12 mouse cellular contexts compared by ENCODE assay signal in the genomic region with DNA sequence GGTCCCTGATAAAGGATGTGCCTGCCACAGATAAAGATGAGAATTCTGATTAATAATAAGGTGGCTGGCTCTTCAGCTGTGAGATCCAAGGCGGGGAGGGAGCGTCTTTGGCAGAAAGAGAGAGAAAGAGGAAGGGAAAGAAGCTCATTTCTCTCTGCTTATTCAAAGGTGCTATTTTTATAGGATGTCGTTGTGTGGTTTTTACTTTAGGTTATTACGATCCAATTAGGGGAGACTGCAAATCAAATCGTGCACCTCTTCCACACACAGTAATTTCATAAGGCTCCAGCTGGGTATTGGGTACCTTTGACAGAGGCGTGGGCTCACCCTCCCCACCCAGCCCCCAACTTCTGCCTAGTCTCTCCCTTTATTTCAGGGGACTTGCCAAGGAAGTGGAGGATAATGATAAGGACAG. TPM values are rescaled to one million over a fixed set of nuclear protein-coding genes. Genes with fewer than 3 reads are reported as not detected.
A peak's percentile ranks its signal among the peaks of the same experiment; 100 is the strongest.
DNase-seq lines count a peak whose midpoint lies in the region; ATAC-seq and TF ChIP-seq lines count a peak whose summit lies in the region.
"Had no signal": no experiment of that assay in that cellular context is flagged by ENCODE, and none has a peak within 500 bp of the region (broad histone marks: within the 10 kb centered on the region; RNA-seq: fewer than 3 reads in every experiment).

No protein-coding gene starts in this region.

- no peaks in the 10 kb centered on the region for H3K9me3 ChIP-seq in embryonic facial prominence, embryonic 11.5 days (replicated peaks; ENCODE audit: control insufficient read depth, low read length)
- no peaks in the 10 kb centered on the region for H3K9me3 ChIP-seq in hindbrain, embryonic 16.5 days (ENCODE audit: control insufficient read depth, low read length)
- no peaks in the 10 kb centered on the region for H3K9me3 ChIP-seq in neural tube, embryonic 12.5 days

- ATAC-seq in embryonic facial prominence, embryonic 11.5 days (replicated peaks; ENCODE audit: insufficient number of reproducible peaks, low FRiP score, low TSS enrichment, low read depth) = no peak
- peak; percentile 82 for ATAC-seq in hindbrain, embryonic 16.5 days
- peak; percentile 51 for ATAC-seq in neural tube, embryonic 12.5 days (ENCODE audit: low FRiP score, low read depth)
- ATAC-seq in megakaryocyte-erythroid progenitor cell, adult 5-6 weeks (replicated peaks; ENCODE audit: low FRiP score, low TSS enrichment, poor library complexity, severe bottlenecking) = no peak
- ATAC-seq: liver, postnatal 0 days had no signal

- no peak overlapping the region for H3K9ac ChIP-seq in embryonic facial prominence, embryonic 11.5 days (replicated peaks; ENCODE audit: low read length)
- H3K9ac ChIP-seq in hindbrain, embryonic 16.5 days (ENCODE audit: low read depth, low read length) = peak overlapping the region; percentile 91
- H3K9ac ChIP-seq in neural tube, embryonic 12.5 days = peak overlapping the region; percentile 72; the same call in 1 of the 2 replicates
- H3K9ac ChIP-seq: liver, postnatal 0 days had no signal

- no peaks in the 10 kb centered on the region for H3K4me1 ChIP-seq in embryonic facial prominence, embryonic 11.5 days (ENCODE audit: control insufficient read depth, insufficient read depth, low read length)
- 0 out of 2 replicates have a peak, but pooled peaks cover 4% of the 10 kb centered on the region for H3K4me1 ChIP-seq in hindbrain, embryonic 16.5 days (ENCODE audit: control insufficient read depth, insufficient read depth, low read depth, low read length)
- H3K4me1 ChIP-seq in neural tube, embryonic 12.5 days = peaks cover 10% of the 10 kb centered on the region

- no peak for TF ChIP-seq CTCF in layer of hippocampus, adult 2 months (conservative IDR thresholded peaks at IDR 0.05)

- H3K27me3 ChIP-seq in embryonic facial prominence, embryonic 11.5 days (ENCODE audit: control insufficient read depth, insufficient read depth, low read length) = no peaks in the 10 kb centered on the region
- H3K27me3 ChIP-seq in hindbrain, embryonic 16.5 days (replicated peaks; ENCODE audit: control insufficient read depth, insufficient read depth, low read length) = no peaks in the 10 kb centered on the region
- H3K27me3 ChIP-seq in neural tube, embryonic 12.5 days (replicated peaks) = no peaks in the 10 kb centered on the region

- DNase-seq in layer of hippocampus, adult 2 months (ENCODE audit: low spot score in 2 of 2) = no peak
- DNase-seq in layer of hippocampus, adult 11-12 months (ENCODE audit: low spot score) = no peak
- DNase-seq in embryonic facial prominence, embryonic 11.5 days (ENCODE audit: low spot score) = peak; percentile 1
- DNase-seq in adrenal gland, adult 18-20 months (ENCODE audit: low spot score in 2 of 2) = no peak
- DNase-seq in yolk sac, embryonic 10.5 days (ENCODE audit: low spot score) = no peak
- DNase-seq: liver, postnatal 0 days had no signal

- H3K4me3 ChIP-seq in layer of hippocampus, adult 2 months = peak overlapping the region; percentile 82
- no peak overlapping the region for H3K4me3 ChIP-seq in embryonic facial prominence, embryonic 11.5 days (ENCODE audit: low read depth, low read length)
- peak overlapping the region; percentile 71 for H3K4me3 ChIP-seq in hindbrain, embryonic 16.5 days (ENCODE audit: low read length)
- H3K4me3 ChIP-seq in neural tube, embryonic 12.5 days = peak overlapping the region; percentile 54

- H3K4me2 ChIP-seq in embryonic facial prominence, embryonic 11.5 days (ENCODE audit: low read depth, low read length) = no peak overlapping the region
- H3K4me2 ChIP-seq in hindbrain, embryonic 16.5 days (ENCODE audit: low read length) = peak overlapping the region; percentile 80
- peak overlapping the region; percentile 78 for H3K4me2 ChIP-seq in neural tube, embryonic 12.5 days (replicated peaks)

- WGBS in embryonic facial prominence, embryonic 11.5 days = 6% methylated on average over 6 of the region's 6 CpGs
- WGBS in hindbrain, embryonic 16.5 days = 10% methylated on average over 6 of the region's 6 CpGs
- 16% methylated on average over 6 of the region's 6 CpGs for WGBS in neural tube, embryonic 12.5 days

- peak overlapping the region; percentile 99 for H3K27ac ChIP-seq in layer of hippocampus, adult 2 months
- H3K27ac ChIP-seq in embryonic facial prominence, embryonic 11.5 days (replicated peaks; ENCODE audit: low read depth, low read length) = no peak overlapping the region
- H3K27ac ChIP-seq in hindbrain, embryonic 16.5 days (ENCODE audit: low read depth, low read length) = peak overlapping the region; percentile 93
- no peak overlapping the region; the same call in 1 of the 2 replicates for H3K27ac ChIP-seq in neural tube, embryonic 12.5 days

- no peaks in the 10 kb centered on the region for H3K36me3 ChIP-seq in embryonic facial prominence, embryonic 11.5 days (replicated peaks; ENCODE audit: control insufficient read depth, insufficient read depth, low read depth, low read length)
- no peaks in the 10 kb centered on the region for H3K36me3 ChIP-seq in hindbrain, embryonic 16.5 days (ENCODE audit: control insufficient read depth, insufficient read depth, low read length)
- H3K36me3 ChIP-seq in neural tube, embryonic 12.5 days = no peaks in the 10 kb centered on the region

RNA-seq across cellular contexts. Expression of a gene that starts 1.0 kb away (rescaled TPM):
- total RNA-seq in layer of hippocampus, adult 2 months (2021) = 100 to 1,000 TPM in 1 of 2 experiments, 10 to 100 TPM in 1; 96.7 to 102 TPM
- 0.50 and 0.71 TPM in 2 replicates for polyA plus RNA-seq in embryonic facial prominence, embryonic 11.5 days (2014; fragmentation: Nextera tagmentation; extraction: Ambion mirVana)
- 22.3 and 23.1 TPM in 2 replicates for polyA plus RNA-seq in hindbrain, embryonic 16.5 days (2015; fragmentation: Nextera tagmentation; extraction: Ambion mirVana)
- polyA plus RNA-seq in neural tube, embryonic 12.5 days (2016; fragmentation: Nextera tagmentation; extraction: Ambion mirVana) = 6.5 and 9.0 TPM in 2 replicates
- total RNA-seq in adrenal gland, adult 18-20 months (2021) = under 1 TPM; 0.13 to 0.20 TPM
- total RNA-seq in megakaryocyte-erythroid progenitor cell, adult 5-6 weeks (2014; fragmentation: Nextera tagmentation) = not detected in 2 replicates
- not detected in 2 replicates for total RNA-seq in megakaryocyte-erythroid progenitor cell, adult 5-6 weeks (2017)
- total RNA-seq: hematopoietic stem cell, adult 5-6 weeks; MEL had no signal
- polyA plus RNA-seq: liver, postnatal 0 days; spleen, adult 2 months had no signal

Comparison
In these comparisons a context has a peak if more than half of its experiments do, and no peak if none do; other contexts are left out.
1. H3K27ac ChIP-seq: peak in layer of hippocampus, adult 2 months (single experiment) and hindbrain, embryonic 16.5 days (single experiment); none in embryonic facial prominence, embryonic 11.5 days (single experiment) and neural tube, embryonic 12.5 days (single experiment).
2. ATAC-seq: peak in hindbrain, embryonic 16.5 days (single experiment) and neural tube, embryonic 12.5 days (single experiment); none in embryonic facial prominence, embryonic 11.5 days (single experiment) and megakaryocyte-erythroid progenitor cell, adult 5-6 weeks (single experiment).
3. RNA of a gene that starts 1.0 kb away (total RNA-seq): 96.7 to 102 TPM in layer of hippocampus, adult 2 months; 0.13 to 0.20 TPM in adrenal gland, adult 18-20 months and not detected in megakaryocyte-erythroid progenitor cell, adult 5-6 weeks; every median in the first group is over 10 times any median in the second.